Mouse (Mus musculus) liver, embryonic 13.5 days (tissue): ENCODE results near the gene Lpp. TPM values are rescaled to one million over a fixed set of nuclear protein-coding genes. Genes with fewer than 3 reads are reported as not detected.

Source experiments
- ATAC-seq: fragments of 200-750 bp; cut with Nextera tagmentation; 2 replicates; pipeline ENCODE4 v1.8.0; 2017; ENCODE audit warnings: low read depth, mild to moderate bottlenecking, moderate number of reproducible peaks, moderate library complexity
- DNase-seq: peaks from one replicate; pipeline ENCODE4 v3.0.0; 2022
- H3K27ac ChIP-seq: fragments of 300-500 bp; sonication (generic); 2 replicates; pipeline ENCODE4 v1.5.1; 2015; ENCODE audit warnings: moderate library complexity, mild to moderate bottlenecking, inconsistent platforms
- H3K27me3 ChIP-seq: fragments of 300-500 bp; sonication (generic); 2 replicates; pipeline ENCODE4 v1.6.1; 2015; ENCODE audit warnings: mild to moderate bottlenecking, inconsistent platforms
- H3K36me3 ChIP-seq: fragments of 300-500 bp; sonication (generic); 2 replicates; pipeline ENCODE4 v1.6.1; 2015; ENCODE audit warnings: mild to moderate bottlenecking, inconsistent platforms
- H3K4me1 ChIP-seq: fragments of 300-500 bp; sonication (generic); replicated peaks from 2 replicates; pipeline ENCODE4 v1.6.1; 2015; ENCODE audit warnings: inconsistent platforms
- H3K4me2 ChIP-seq: fragments of 300-500 bp; sonication (generic); 2 replicates; pipeline ENCODE4 v1.6.1; 2015; ENCODE audit warnings: inconsistent platforms, mild to moderate bottlenecking, moderate library complexity
- H3K4me3 ChIP-seq: fragments of 300-500 bp; sonication (generic); replicated peaks from 2 replicates; pipeline ENCODE4 v1.5.1; 2015; ENCODE audit warnings: mild to moderate bottlenecking, inconsistent platforms
- H3K9ac ChIP-seq: fragments of 300-500 bp; sonication (generic); 2 replicates; pipeline ENCODE4 v1.6.1; 2015; ENCODE audit warnings: mild to moderate bottlenecking, inconsistent platforms
- H3K9me3 ChIP-seq: fragments of 300-500 bp; sonication (generic); replicated peaks from 2 replicates; pipeline ENCODE4 v1.6.1; 2016; ENCODE audit warnings: inconsistent platforms
- WGBS: fragments of 180-500 bp; shearing (Covaris S2); methylation state at CpG from one replicate; pipeline ENCODE4 v1.1.7; 2015; ENCODE audit not compliant: insufficient replicate concordance; 5-methylcytosine and 5-hydroxymethylcytosine counted together
- polyA plus RNA-seq: library from polyadenylated mRNA; unstranded; fragments of >200 nt; fragmentation: Nextera tagmentation; extraction: Ambion mirVana; gene quantifications from 2 replicates; pipeline ENCODE4 v1.2.1, GENCODE M21; 2015

Lpp gene
- polyA plus RNA-seq, 1 experiment from 2014 or later, result 6.1 TPM

- Histone ChIP-seq H3K36me3 (no peaks in the 10 kb centered on the region), H3K4me2 (no peak overlapping the region), H3K9ac (no peak overlapping the region), H3K27ac (no peak overlapping the region), H3K9me3 (no peaks in the 10 kb centered on the region), H3K4me3 (no peak overlapping the region), H3K4me1 (peaks cover 21% of the 10 kb centered on the region), H3K27me3 (no peaks in the 10 kb centered on the region)
- DNase-seq (no peak), ATAC-seq (no peak)
- 47% methylated on average over 3 of the region's 3 CpGs for WGBS
Observed at GRCm38 (mm10) chr16:24473966-24474365, 80.7 kb downstream of the Lpp start.

GRCm38 (mm10) chr16:24474781-24475180 lies 81.5 kb downstream of the Lpp start:
- WGBS, result 31% methylated on average over 6 of the region's 6 CpGs
- Histone ChIP-seq H3K27me3 (no peaks in the 10 kb centered on the region), H3K9ac (no peak overlapping the region), H3K27ac (no peak overlapping the region), H3K4me1 (peaks cover 21% of the 10 kb centered on the region), H3K9me3 (no peaks in the 10 kb centered on the region), H3K36me3 (no peaks in the 10 kb centered on the region), H3K4me3 (no peak overlapping the region), H3K4me2 (no peak overlapping the region)
- ATAC-seq (no peak), DNase-seq (no peak)

- no peak for ATAC-seq
- no peak overlapping the region for H3K4me2 ChIP-seq
- H3K27me3 ChIP-seq, result no peaks in the 10 kb centered on the region
- H3K27ac ChIP-seq, result no peak overlapping the region
- 67% methylated on average over 8 of the region's 8 CpGs for WGBS
- no peak for DNase-seq
- no peaks in the 10 kb centered on the region for H3K9me3 ChIP-seq
- H3K4me3 ChIP-seq, result no peak overlapping the region
- no peak overlapping the region for H3K9ac ChIP-seq
- H3K36me3 ChIP-seq, result no peaks in the 10 kb centered on the region
- peaks cover 21% of the 10 kb centered on the region for H3K4me1 ChIP-seq
Observed at GRCm38 (mm10) chr16:24475305-24475947, 82.1 kb downstream of the Lpp start.

- Histone ChIP-seq H3K4me2 (no peak overlapping the region), H3K9me3 (no peaks in the 10 kb centered on the region), H3K27me3 (no peaks in the 10 kb centered on the region), H3K36me3 (no peaks in the 10 kb centered on the region), H3K9ac (no peak overlapping the region), H3K27ac (peak overlapping the region; percentile 59; the same call in 1 of the 2 replicates), H3K4me3 (no peak overlapping the region), H3K4me1 (peaks cover 21% of the 10 kb centered on the region)
- DNase-seq, result no peak
- WGBS, result 23% methylated on average over 3 of the region's 3 CpGs
- ATAC-seq, result peak; percentile 58; the same call in 1 of the 2 replicates
Observed at GRCm38 (mm10) chr16:24476911-24477401, 83.6 kb downstream of the Lpp start.

GRCm38 (mm10) chr16:24478006-24478405 lies 84.7 kb downstream of the Lpp start:
- Histone ChIP-seq H3K4me3 (no peak overlapping the region), H3K4me1 (peaks cover 21% of the 10 kb centered on the region), H3K27me3 (no peaks in the 10 kb centered on the region), H3K36me3 (no peaks in the 10 kb centered on the region), H3K27ac (no peak overlapping the region), H3K9ac (no peak overlapping the region), H3K4me2 (no peak overlapping the region), H3K9me3 (no peaks in the 10 kb centered on the region)
- 43% methylated on average over 1 of the region's 1 CpGs for WGBS
- ATAC-seq (no peak), DNase-seq (no peak)

- Histone ChIP-seq H3K9me3 (no peaks in the 10 kb centered on the region), H3K4me2 (no peak overlapping the region), H3K36me3 (no peaks in the 10 kb centered on the region), H3K4me3 (no peak overlapping the region), H3K27me3 (no peaks in the 10 kb centered on the region), H3K27ac (no peak overlapping the region), H3K9ac (no peak overlapping the region), H3K4me1 (peaks cover 21% of the 10 kb centered on the region)
- WGBS, result 68% methylated on average over 4 of the region's 4 CpGs
- DNase-seq (no peak), ATAC-seq (no peak)
Observed at GRCm38 (mm10) chr16:24478851-24479250, 85.5 kb downstream of the Lpp start.

- Histone ChIP-seq H3K4me2 (no peak overlapping the region), H3K9me3 (no peaks in the 10 kb centered on the region), H3K27ac (no peak overlapping the region), H3K4me3 (no peak overlapping the region), H3K27me3 (no peaks in the 10 kb centered on the region), H3K36me3 (no peaks in the 10 kb centered on the region), H3K9ac (no peak overlapping the region), H3K4me1 (0 out of 2 replicates have a peak, but pooled peaks cover 4% of the 10 kb centered on the region)
- WGBS, result 72% methylated on average over 6 of the region's 6 CpGs
- DNase-seq, result no peak
- ATAC-seq, result no peak
Observed at GRCm38 (mm10) chr16:24482648-24483047, 89.3 kb downstream of the Lpp start.

DNA sequence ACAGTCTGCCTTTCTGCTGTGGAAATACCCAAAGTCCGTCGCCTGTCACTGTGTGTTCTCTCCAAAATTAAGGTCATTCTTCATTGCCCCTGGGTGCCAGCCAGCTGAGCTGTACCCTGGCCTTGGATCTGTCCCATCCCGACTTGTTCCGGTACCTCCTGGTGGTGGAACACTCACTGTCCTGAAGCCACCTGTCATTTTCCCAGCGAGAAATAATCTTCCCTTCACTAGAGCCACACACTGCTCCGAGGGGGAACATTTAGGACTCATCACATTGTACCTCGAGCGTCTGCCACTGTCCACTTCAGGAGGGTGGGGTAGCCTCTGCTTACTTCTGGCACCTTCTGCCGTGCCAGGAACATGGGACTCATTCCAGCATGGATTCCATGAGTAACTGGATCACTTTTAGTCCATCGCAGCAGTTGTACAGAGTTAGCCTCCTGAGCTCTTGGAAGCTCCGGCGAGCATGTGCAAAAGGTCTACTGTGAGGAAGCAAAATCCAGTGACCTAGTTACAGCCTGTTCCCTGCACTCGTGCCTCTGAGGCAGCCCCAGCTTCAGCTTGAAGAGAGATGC lies 90.3 kb downstream of the Lpp start:
- WGBS, result 67% methylated on average over 13 of the region's 13 CpGs
- H3K4me3 ChIP-seq, result no peak overlapping the region
- no peaks in the 10 kb centered on the region for H3K36me3 ChIP-seq
- no peak overlapping the region for H3K27ac ChIP-seq
- H3K4me1 ChIP-seq, result no peaks in the 10 kb centered on the region
- no peak overlapping the region for H3K4me2 ChIP-seq
- ATAC-seq, result no peak
- H3K9me3 ChIP-seq, result no peaks in the 10 kb centered on the region
- no peaks in the 10 kb centered on the region for H3K27me3 ChIP-seq
- no peak for DNase-seq
- H3K9ac ChIP-seq, result no peak overlapping the region

DNA sequence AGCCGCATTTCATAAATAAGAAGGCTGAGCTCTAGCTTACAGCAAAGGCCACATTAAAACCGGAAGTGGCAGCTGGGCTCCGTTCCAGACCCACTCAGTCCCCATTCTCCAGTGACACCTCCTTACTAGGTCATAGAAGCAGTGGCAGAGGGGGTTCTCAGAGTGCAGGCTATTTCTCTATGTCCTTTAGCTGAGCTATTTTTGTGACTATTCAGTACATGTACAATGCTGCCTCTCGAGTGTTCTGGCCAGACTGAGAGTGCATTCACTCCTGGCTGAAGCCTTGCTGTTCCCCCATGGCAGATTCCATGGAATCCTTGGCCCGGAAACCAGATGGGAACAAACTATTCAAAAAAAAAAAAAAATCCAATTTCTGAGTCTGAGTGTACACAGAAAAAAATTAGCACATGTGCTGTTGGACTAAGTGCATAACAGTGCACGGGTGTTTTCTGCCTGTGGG lies 94.5 kb downstream of the Lpp start:
- H3K27me3 ChIP-seq, result no peaks in the 10 kb centered on the region
- H3K4me1 ChIP-seq, result peaks cover 17% of the 10 kb centered on the region; the same call in 1 of the 2 replicates
- H3K27ac ChIP-seq, result no peak overlapping the region
- H3K4me2 ChIP-seq, result no peak overlapping the region
- ATAC-seq (no peak), DNase-seq (no peak)
- WGBS, result 58% methylated on average over 6 of the region's 6 CpGs
- no peaks in the 10 kb centered on the region for H3K9me3 ChIP-seq
- no peak overlapping the region for H3K4me3 ChIP-seq
- H3K9ac ChIP-seq, result no peak overlapping the region
- no peaks in the 10 kb centered on the region for H3K36me3 ChIP-seq

DNA sequence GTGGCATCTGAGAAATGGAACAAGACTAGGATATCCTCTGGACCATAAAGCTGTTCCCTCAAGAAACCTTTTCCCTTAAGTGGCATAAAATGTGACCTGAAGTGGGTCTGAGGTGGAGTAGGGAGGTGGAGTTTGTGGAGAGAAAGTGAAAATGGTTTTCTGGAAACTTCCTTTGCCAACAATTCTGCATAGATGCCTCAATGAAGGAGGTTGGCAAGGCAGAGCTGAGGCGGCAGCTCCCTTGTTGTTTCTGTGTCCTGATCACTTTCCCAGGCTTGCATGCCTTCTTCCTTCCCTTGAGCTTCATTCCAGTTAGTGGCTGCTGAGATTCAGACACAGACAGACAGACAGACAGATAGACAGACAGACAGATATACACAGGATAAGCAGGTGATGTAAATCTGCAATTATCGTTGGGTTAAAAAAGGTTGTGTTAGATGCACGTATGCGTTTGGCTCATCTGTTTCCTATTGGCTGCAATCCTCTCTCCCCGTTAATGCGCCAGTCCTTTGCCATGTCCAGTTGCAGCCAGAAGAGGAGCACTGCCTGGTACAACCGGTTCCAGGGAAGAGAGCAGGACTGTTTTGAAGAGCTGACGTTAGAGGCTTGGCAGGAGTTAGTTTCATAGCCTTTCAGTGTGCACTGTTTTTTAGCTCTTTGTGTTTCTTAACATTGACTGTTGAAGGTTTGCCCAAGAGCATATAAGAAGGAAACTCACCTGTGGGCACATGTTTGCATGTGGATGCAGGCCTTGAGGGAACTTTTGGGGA lies 96.4 kb downstream of the Lpp start:
- 71% methylated on average over 8 of the region's 8 CpGs for WGBS
- Histone ChIP-seq H3K4me3 (no peak overlapping the region), H3K9ac (no peak overlapping the region), H3K27ac (no peak overlapping the region), H3K4me2 (no peak overlapping the region), H3K27me3 (no peaks in the 10 kb centered on the region), H3K36me3 (no peaks in the 10 kb centered on the region), H3K4me1 (peaks cover 17% of the 10 kb centered on the region; the same call in 1 of the 2 replicates), H3K9me3 (no peaks in the 10 kb centered on the region)
- ATAC-seq (no peak), DNase-seq (no peak)

DNA sequence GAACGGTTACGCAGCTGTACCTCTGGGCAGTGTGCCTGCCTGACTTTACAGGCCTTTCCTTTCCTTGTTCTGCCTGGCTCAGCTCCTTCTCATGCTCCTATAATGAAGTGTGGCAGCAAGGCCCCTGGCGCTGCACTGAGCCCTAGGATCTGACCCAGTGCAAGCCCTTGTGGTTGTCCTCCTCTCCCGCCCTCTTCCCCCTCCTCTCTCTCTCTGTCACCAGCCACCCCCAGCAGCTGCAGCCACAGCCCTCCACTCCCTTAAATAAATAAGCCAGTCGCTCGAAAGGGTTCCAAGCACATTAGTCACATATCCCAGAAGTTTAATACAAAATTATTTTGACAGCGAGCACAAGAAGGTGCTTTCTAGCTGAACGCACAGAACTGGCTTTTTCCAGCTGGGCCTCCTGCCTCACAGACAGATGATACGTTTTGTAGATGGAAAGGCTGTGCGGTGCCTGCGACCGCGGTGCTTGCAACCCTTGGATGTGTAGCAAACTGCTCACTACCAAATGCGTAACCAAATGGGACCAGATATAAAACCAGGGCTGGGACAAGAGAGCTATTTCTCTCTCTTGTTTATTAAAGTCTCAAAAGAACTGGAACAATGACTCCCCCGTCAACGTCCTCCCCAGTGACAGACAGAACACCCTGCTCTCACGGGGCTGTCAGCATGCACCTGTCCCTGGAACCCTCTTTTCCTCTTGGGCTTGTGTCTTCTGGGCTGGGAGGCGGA lies 97.6 kb downstream of the Lpp start:
- H3K27me3 ChIP-seq, result no peaks in the 10 kb centered on the region
- H3K4me2 ChIP-seq, result no peak overlapping the region
- WGBS, result 61% methylated on average over 18 of the region's 18 CpGs
- no peaks in the 10 kb centered on the region for H3K36me3 ChIP-seq
- no peak overlapping the region for H3K27ac ChIP-seq
- no peak overlapping the region for H3K4me3 ChIP-seq
- H3K9ac ChIP-seq, result no peak overlapping the region
- DNase-seq (no peak), ATAC-seq (no peak)
- no peaks in the 10 kb centered on the region for H3K9me3 ChIP-seq
- peaks cover 17% of the 10 kb centered on the region; the same call in 1 of the 2 replicates for H3K4me1 ChIP-seq
